Mouse (Mus musculus) left cerebral cortex, adult 11 months (tissue): Measurements from ENCODE around the gene Sox3.

Experiments
- DNase-seq: peaks from one replicate; pipeline ENCODE4 v3.0.0; 2022; ENCODE audit warnings: low spot score

Gene Sox3

GRCm38 (mm10) chrX:60892801-60893681 is at the start of gene Sox3:
Gene Sox3, minus strand, starts transcription at chrX:60893430.
- DNase-seq, result no peak

- DNase-seq, result no peak
These were observed 47.0 kb upstream of the Sox3 start for GRCm38 (mm10) chrX:60940225-60940624.

- DNase-seq, result no peak
These were observed 6.3 kb upstream of the Sox3 start for GRCm38 (mm10) chrX:60899546-60899945.

GRCm38 (mm10) chrX:60898641-60899040 is 5.4 kb upstream of the Sox3 start:
- DNase-seq, result no peak

GRCm38 (mm10) chrX:60896296-60896695 is 3.1 kb upstream of the Sox3 start:
- DNase-seq, result no peak

GRCm38 (mm10) chrX:60895416-60895815 is 2.2 kb upstream of the Sox3 start:
- no peak for DNase-seq

GRCm38 (mm10) chrX:60893720-60894543 is 702 bp upstream of the Sox3 start:
- no peak for DNase-seq

GRCm38 (mm10) chrX:60892098-60892800 is 981 bp downstream of the Sox3 start:
- no peak for DNase-seq

GRCm38 (mm10) chrX:60891329-60892095 is 1.7 kb downstream of the Sox3 start:
- DNase-seq, result no peak

GRCm38 (mm10) chrX:60890651-60891050 is 2.6 kb downstream of the Sox3 start:
- no peak for DNase-seq

- no peak for DNase-seq
These were observed 3.2 kb downstream of the Sox3 start for GRCm38 (mm10) chrX:60889956-60890485.
